Mouse (Mus musculus) gastrocnemius, adult 2 months (tissue): ENCODE data around the gene Dcdc2b. TPM values are rescaled to one million over a fixed set of nuclear protein-coding genes. Genes with fewer than 3 reads are reported as not detected.

Experiments used
- DNase-seq: peaks from one replicate; pipeline ENCODE4 v3.0.0; 2022
- H3K27ac ChIP-seq: fragments of 200-600 bp; 2 replicates; pipeline ENCODE4 v1.8.1; 2022; ENCODE audit warnings: mild to moderate bottlenecking
- H3K4me3 ChIP-seq: fragments of 200-600 bp; 2 replicates; pipeline ENCODE4 v1.8.1; 2022; ENCODE audit warnings: mild to moderate bottlenecking, moderate library complexity
- CTCF ChIP-seq: fragments of 200-600 bp; IDR thresholded peaks from 2 replicates; pipeline ENCODE4 v1.8.1; 2022; ENCODE audit warnings: antibody characterized with exemption, mild to moderate bottlenecking, moderate library complexity
- intact Hi-C: fragments of 180-260 bp; cut with DNase I; formaldehyde crosslinking; loops from one replicate; pipeline ENCODE4 v1.15.1; 2025
- total RNA-seq, 2 experiments: library from RNA; stranded (reverse); gene quantifications; 2 replicates each; pipeline ENCODE4 v1.2.3; 2021

The Dcdc2b gene
- total RNA-seq, 2 experiments from 2014 or later, result 0.77 to 3.1 TPM

GRCm38 (mm10) chr4:129584884-129585608, 29.0 kb downstream of the Dcdc2b start:
- Histone ChIP-seq H3K4me3 (peak overlapping the region; percentile 74), H3K27ac (peak overlapping the region; percentile 80)
- peak; percentile 83 for TF ChIP-seq CTCF
- DNase-seq, result peak; percentile 87
- intact Hi-C loops, result loop anchor here (2.0 kb wide), 1 partner anchor 24 kb away; no protein-coding TSS in a partner anchor

- peak overlapping the region; percentile 80 for H3K27ac ChIP-seq
- TF ChIP-seq CTCF, result no peak
- H3K4me3 ChIP-seq, result peak overlapping the region; percentile 74
- intact Hi-C loops, result loop anchor here (2.0 kb wide), 1 partner anchor 24 kb away; no protein-coding TSS in a partner anchor
- DNase-seq, result no peak
Measured at GRCm38 (mm10) chr4:129584370-129584769, 29.7 kb downstream of the Dcdc2b start.

- no peak for DNase-seq
- no peak for TF ChIP-seq CTCF
- Histone ChIP-seq H3K27ac (no peak overlapping the region), H3K4me3 (no peak overlapping the region)
- intact Hi-C loops, result no loop called here
Measured at GRCm38 (mm10) chr4:129582251-129582650, 31.8 kb downstream of the Dcdc2b start.

- no peak for DNase-seq
- intact Hi-C loops, result no loop called here
- Histone ChIP-seq H3K27ac (no peak overlapping the region), H3K4me3 (no peak overlapping the region)
- TF ChIP-seq CTCF, result no peak
Measured at GRCm38 (mm10) chr4:129580347-129580746, 33.7 kb downstream of the Dcdc2b start.

GRCm38 (mm10) chr4:129578466-129578865, 35.6 kb downstream of the Dcdc2b start, which contains the start of gene Fam167b:
TSS of gene Fam167b (minus strand) at chr4:129578549.
- peak within 1 kb of the TSS; percentile 36 for H3K4me3 ChIP-seq
- DNase-seq, result peak; percentile 36
- no peak within 1 kb of the TSS for H3K27ac ChIP-seq
- intact Hi-C loops, result no loop called here
- no peak for TF ChIP-seq CTCF

GRCm38 (mm10) chr4:129577688-129578087, 36.4 kb downstream of the Dcdc2b start:
- no peak for DNase-seq
- intact Hi-C loops, result no loop called here
- Histone ChIP-seq H3K27ac (no peak overlapping the region), H3K4me3 (no peak overlapping the region)
- no peak for TF ChIP-seq CTCF

GRCm38 (mm10) chr4:129576863-129577491, 37.1 kb downstream of the Dcdc2b start:
- TF ChIP-seq CTCF, result peak; percentile 75
- intact Hi-C loops, result no loop called here
- H3K4me3 ChIP-seq, result peak overlapping the region; percentile 36

GRCm38 (mm10) chr4:129575171-129575844, 38.7 kb downstream of the Dcdc2b start:
- no peak for TF ChIP-seq CTCF
- no peak overlapping the region for H3K27ac ChIP-seq
- intact Hi-C loops, result no loop called here
- DNase-seq, result no peak
- H3K4me3 ChIP-seq, result no peak overlapping the region

More at GRCm38 (mm10) chr4:129576863-129577491, 37.1 kb downstream of the Dcdc2b start:
- peak; percentile 78 for DNase-seq
- no peak overlapping the region for H3K27ac ChIP-seq

- no peak within 1 kb of the TSS for H3K4me3 ChIP-seq
- intact Hi-C loops, result no loop called here
- TF ChIP-seq CTCF, result no peak
- no peak within 1 kb of the TSS for H3K27ac ChIP-seq
- no peak for DNase-seq
Measured at GRCm38 (mm10) chr4:129573430-129573829, 40.6 kb downstream of the Dcdc2b start, which contains the start of gene Lck. TSS of gene Lck (minus strand) at chr4:129573641.

GRCm38 (mm10) chr4:129573093-129573370, 41.0 kb downstream of the Dcdc2b start:
- TF ChIP-seq CTCF, result no peak
- DNase-seq, result no peak
- Histone ChIP-seq H3K4me3 (no peak overlapping the region), H3K27ac (no peak overlapping the region)
- intact Hi-C loops, result no loop called here

GRCm38 (mm10) chr4:129572236-129573092, 41.6 kb downstream of the Dcdc2b start:
- H3K4me3 ChIP-seq, result no peak overlapping the region
- TF ChIP-seq CTCF, result no peak
- H3K27ac ChIP-seq, result no peak overlapping the region
- intact Hi-C loops, result no loop called here
- DNase-seq, result no peak

GRCm38 (mm10) chr4:129571551-129572084, 42.4 kb downstream of the Dcdc2b start:
- no peak for TF ChIP-seq CTCF
- no peak for DNase-seq
- Histone ChIP-seq H3K4me3 (no peak overlapping the region), H3K27ac (no peak overlapping the region)
- intact Hi-C loops, result no loop called here
